23 mouse cellular contexts compared by ENCODE assay signal in the genomic region with DNA sequence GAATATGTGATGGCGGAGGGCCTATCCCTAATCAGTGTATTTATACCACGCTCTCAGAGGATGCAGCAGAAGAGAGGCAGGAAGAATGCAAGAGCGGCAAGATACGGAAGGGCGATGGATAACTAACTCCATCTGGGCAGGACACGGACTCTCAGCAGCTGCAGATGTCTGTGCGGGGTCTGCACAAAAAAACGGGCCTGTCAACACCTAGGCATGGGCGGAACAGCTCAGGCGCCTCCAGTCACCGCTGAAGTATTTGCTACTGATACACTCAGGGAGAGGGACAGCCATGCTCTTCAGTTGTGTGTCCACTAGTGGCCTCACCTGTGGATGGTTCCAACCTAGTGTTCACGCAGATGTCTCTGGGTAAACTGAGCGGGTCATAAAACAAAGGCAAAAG. TPM values are rescaled to one million over a fixed set of nuclear protein-coding genes. Genes with fewer than 3 reads are reported as not detected.
DNase-seq lines count a peak whose midpoint lies in the region; ATAC-seq and TF ChIP-seq lines count a peak whose summit lies in the region.
"Had no signal": no experiment of that assay in that cellular context is flagged by ENCODE, and none has a peak within 500 bp of the region (broad histone marks: within the 10 kb centered on the region; RNA-seq: fewer than 3 reads in every experiment).

No protein-coding gene starts in this region.

- 40% methylated on average over 13 of the region's 13 CpGs for WGBS in heart, embryonic 12.5 days
- WGBS in heart, adult 2 months = 57% methylated on average over 13 of the region's 13 CpGs

- intact Hi-C loops in heart, adult 2 months (cut with DNase I) = loop anchor here (5.0 kb wide), 1 partner anchor 261 kb away; no protein-coding TSS in a partner anchor

- no peaks in the 10 kb centered on the region for H3K79me2 ChIP-seq in heart, adult 2 months (replicated peaks; ENCODE audit: control insufficient read depth, insufficient read depth, low read length)

- H3K36me3 ChIP-seq in heart, embryonic 12.5 days = no peaks in the 10 kb centered on the region
- H3K36me3 ChIP-seq in heart, adult 2 months (ENCODE audit: control insufficient read depth, insufficient read depth, low read length) = no peaks in the 10 kb centered on the region
- no peaks in the 10 kb centered on the region for H3K36me3 ChIP-seq in E14TG2a.4 (ENCODE audit: insufficient read depth, low read length)
- H3K36me3 ChIP-seq: forebrain, embryonic 12.5 days; neural tube, embryonic 13.5 days had no signal

- DNase-seq in embryo, embryonic 11 days = peak; percentile 27
- no peak for DNase-seq in embryo, embryonic 9.5 days (ENCODE audit: extremely low spot score)
- DNase-seq in heart, adult 2 months = no peak
- peak; percentile 16 for DNase-seq in heart, postnatal 4 days
- no peak for DNase-seq in layer of hippocampus, adult 8-10 months (ENCODE audit: low spot score in 2 of 2)
- no peak for DNase-seq in adrenal gland, postnatal 4 days (ENCODE audit: low spot score in 2 of 2)
- DNase-seq: cerebellum, postnatal 10 days; gastrocnemius, postnatal 10 days; kidney, postnatal 36 days; lung, postnatal 10 days; midbrain, embryonic 14.5 days; right cerebral cortex, adult 18-20 months; thymus, postnatal 36 days had no signal

- H3K4me2 ChIP-seq in heart, embryonic 12.5 days = peak overlapping the region; percentile 50
- H3K4me2 ChIP-seq: forebrain, embryonic 12.5 days; neural tube, embryonic 13.5 days had no signal

- no peaks in the 10 kb centered on the region for H3K27me3 ChIP-seq in heart, embryonic 12.5 days (replicated peaks)
- no peaks in the 10 kb centered on the region for H3K27me3 ChIP-seq in heart, adult 2 months (ENCODE audit: control insufficient read depth, insufficient read depth, low read length)
- no peaks in the 10 kb centered on the region for H3K27me3 ChIP-seq in E14TG2a.4 (ENCODE audit: insufficient read depth, low read length)
- H3K27me3 ChIP-seq: forebrain, embryonic 12.5 days; neural tube, embryonic 13.5 days had no signal

- no peak overlapping the region for H3K9ac ChIP-seq in heart, embryonic 12.5 days
- H3K9ac ChIP-seq in heart, adult 2 months (ENCODE audit: low read depth, low read length) = no peak overlapping the region
- H3K9ac ChIP-seq: forebrain, embryonic 12.5 days; liver, embryonic 14.5 days; neural tube, embryonic 13.5 days had no signal

- TF ChIP-seq CTCF in heart, adult 2 months (IDR thresholded peaks at IDR 0.05) = no peak
- TF ChIP-seq CTCF in E14TG2a.4 (conservative IDR thresholded peaks at IDR 0.05; ENCODE audit: low read length) = no peak

- no peak overlapping the region for H3K4me3 ChIP-seq in heart, embryonic 12.5 days
- no peak overlapping the region for H3K4me3 ChIP-seq in heart, adult 2 months
- H3K4me3 ChIP-seq in E14TG2a.4 (replicated peaks; ENCODE audit: low read length) = peak overlapping the region; percentile 58
- H3K4me3 ChIP-seq: forebrain, embryonic 12.5 days; neural tube, embryonic 13.5 days had no signal

- ATAC-seq in heart, embryonic 12.5 days (ENCODE audit: insufficient number of reproducible peaks, low FRiP score) = peak; percentile 63
- ATAC-seq: hindbrain, embryonic 16.5 days; intestine, embryonic 16.5 days had no signal

- H3K9me3 ChIP-seq in heart, embryonic 12.5 days (replicated peaks) = no peaks in the 10 kb centered on the region
- H3K9me3 ChIP-seq in E14TG2a.4 (ENCODE audit: low read length) = no peaks in the 10 kb centered on the region
- H3K9me3 ChIP-seq: forebrain, embryonic 12.5 days; neural tube, embryonic 13.5 days had no signal

- no peak for TF ChIP-seq POLR2A in heart, adult 2 months (IDR thresholded peaks at IDR 0.05; ENCODE audit: insufficient read depth, low read depth, low read length)

- no peak overlapping the region for H3K27ac ChIP-seq in heart, embryonic 12.5 days (ENCODE audit: poor library complexity, severe bottlenecking)
- H3K27ac ChIP-seq in heart, adult 2 months = no peak overlapping the region
- H3K27ac ChIP-seq: forebrain, embryonic 12.5 days; liver, embryonic 14.5 days; neural tube, embryonic 13.5 days had no signal

- TF ChIP-seq EP300 in heart, adult 2 months (IDR thresholded peaks at IDR 0.05; ENCODE audit: insufficient read depth, low read depth, low read length) = no peak

- H3K4me1 ChIP-seq in heart, embryonic 12.5 days (replicated peaks) = peaks cover 12% of the 10 kb centered on the region
- no peaks in the 10 kb centered on the region for H3K4me1 ChIP-seq in heart, adult 2 months (ENCODE audit: control insufficient read depth, insufficient read depth, low read length)
- peaks cover 8% of the 10 kb centered on the region; the same call in 1 of the 2 replicates for H3K4me1 ChIP-seq in E14TG2a.4 (replicated peaks; ENCODE audit: low read depth, low read length)
- H3K4me1 ChIP-seq: forebrain, embryonic 12.5 days; neural tube, embryonic 13.5 days had no signal

RNA-seq across cellular contexts. Expression of a gene that starts 44.9 kb away (rescaled TPM):
- 6.6 and 7.8 TPM in 2 replicates for polyA plus RNA-seq in heart, embryonic 12.5 days (2016; fragmentation: Nextera tagmentation; extraction: Ambion mirVana)
- total RNA-seq in heart, adult 2 months (2021) = 1 to 10 TPM; 2.0 to 3.1 TPM
- 2.7 and 4.7 TPM in 2 replicates for polyA plus RNA-seq in heart, adult 2 months (2012; rRNA removed)
- 10 to 100 TPM; 16.0 to 17.8 TPM for total RNA-seq in heart, postnatal 4 days (2021)
- total RNA-seq in layer of hippocampus, adult 8-10 months (2022) = under 1 TPM; 0.30 to 0.49 (median 0.40) TPM
- 10 to 100 TPM; 19.8 to 20.2 TPM for total RNA-seq in adrenal gland, postnatal 4 days (2021)
- total RNA-seq: hematopoietic stem cell, adult 5-6 weeks; megakaryocyte, adult 5-6 weeks; MEL had no signal

RNA-seq across cellular contexts. Expression of a gene that starts 57.2 kb away (rescaled TPM):
- 0.10 and 0.19 TPM in 2 replicates for polyA plus RNA-seq in heart, embryonic 12.5 days (2016; fragmentation: Nextera tagmentation; extraction: Ambion mirVana)
- not detected for total RNA-seq in heart, adult 2 months (2021)
- 0.35 and 0.47 TPM in 2 replicates for polyA plus RNA-seq in heart, adult 2 months (2012; rRNA removed)
- under 1 TPM; 0.09 to 0.12 TPM for total RNA-seq in heart, postnatal 4 days (2021)
- under 1 TPM in 3 of 4 experiments, not detected in 1; 0.19 to 0.52 (median 0.47) TPM for total RNA-seq in layer of hippocampus, adult 8-10 months (2022)
- under 1 TPM; 0.20 to 0.25 TPM for total RNA-seq in adrenal gland, postnatal 4 days (2021)
- total RNA-seq: hematopoietic stem cell, adult 5-6 weeks; megakaryocyte, adult 5-6 weeks had no signal

RNA-seq across cellular contexts. Expression of a gene that starts 57.4 kb away (rescaled TPM):
- 21.7 and 22.9 TPM in 2 replicates for polyA plus RNA-seq in heart, embryonic 12.5 days (2016; fragmentation: Nextera tagmentation; extraction: Ambion mirVana)
- total RNA-seq in heart, adult 2 months (2021) = 1 to 10 TPM; 8.0 to 9.4 TPM
- polyA plus RNA-seq in heart, adult 2 months (2012; rRNA removed) = 10.8 and 12.2 TPM in 2 replicates
- 10 to 100 TPM; 17.6 to 17.7 TPM for total RNA-seq in heart, postnatal 4 days (2021)
- 10 to 100 TPM; 18.8 to 21.6 (median 21.4) TPM for total RNA-seq in layer of hippocampus, adult 8-10 months (2022)
- total RNA-seq in adrenal gland, postnatal 4 days (2021) = 10 to 100 TPM; 34.7 to 36.2 TPM

Comparison
In these comparisons a context has a peak if more than half of its experiments do, and no peak if none do; other contexts are left out.
1. DNase-seq: peak in embryo, embryonic 11 days (single experiment) and heart, postnatal 4 days (single experiment); none in embryo, embryonic 9.5 days (single experiment), heart, adult 2 months (0 of 2), layer of hippocampus, adult 8-10 months (0 of 2) and adrenal gland, postnatal 4 days (0 of 2).
2. RNA of a gene that starts 44.9 kb away (total RNA-seq): 19.8 to 20.2 TPM in adrenal gland, postnatal 4 days and 16.0 to 17.8 TPM in heart, postnatal 4 days; 2.0 to 3.1 TPM in heart, adult 2 months and 0.30 to 0.49 TPM in layer of hippocampus, adult 8-10 months; every median in the first group is over 4 times any median in the second.